Mouse (Mus musculus) brain, embryonic 14.5 days (tissue): ENCODE measurements around the gene Trpm6.

ENCODE experiments used
- CTCF ChIP-seq: fragments of 200-500 bp; IDR thresholded peaks from 2 replicates; pipeline ENCODE4 v1.5.1; 2012; ENCODE audit warnings: inconsistent platforms, mild to moderate bottlenecking, moderate library complexity, borderline replicate concordance; ENCODE audit not compliant: insufficient read depth, insufficient read length; ENCODE audit errors: extremely low read depth
- POLR2A ChIP-seq: fragments of 200-500 bp; IDR thresholded peaks from 2 replicates; pipeline ENCODE4 v1.6.1; 2012; ENCODE audit warnings: mild to moderate bottlenecking, inconsistent platforms, borderline replicate concordance; ENCODE audit not compliant: poor library complexity, insufficient read depth, insufficient read length, severe bottlenecking; ENCODE audit errors: extremely low read depth

- TF ChIP-seq POLR2A (no peak), CTCF (no peak)
Measured at GRCm38 (mm10) chr19:18841789-18842562, 92.2 kb downstream of the Trpm6 start.
